ENCODE assay signal across 10 mouse cellular contexts in the genomic region with DNA sequence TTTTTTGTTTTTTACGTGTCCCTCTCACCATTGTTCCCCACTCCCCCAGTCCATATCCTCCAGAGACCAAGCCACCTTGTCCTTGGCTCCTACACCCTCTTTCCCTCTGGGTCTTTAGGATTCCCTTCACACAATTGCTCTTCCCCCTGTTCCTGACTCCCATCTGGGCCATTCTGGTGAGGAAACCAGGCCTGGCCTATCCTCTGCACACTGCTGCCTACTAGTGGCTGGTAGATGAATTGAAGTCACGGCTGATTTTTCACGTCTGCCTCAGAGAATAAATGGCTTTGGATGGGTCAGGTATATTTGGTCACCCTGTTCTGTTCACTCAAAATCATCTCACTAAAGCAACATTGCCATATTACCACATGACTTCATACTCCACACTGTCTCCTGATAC. TPM values are rescaled to one million over a fixed set of nuclear protein-coding genes. Genes with fewer than 3 reads are reported as not detected.
A peak's percentile ranks its signal among the peaks of the same experiment; 100 is the strongest.
DNase-seq lines count a peak whose midpoint lies in the region; ATAC-seq and TF ChIP-seq lines count a peak whose summit lies in the region.
"Had no signal": no experiment of that assay in that cellular context is flagged by ENCODE, and none has a peak within 500 bp of the region (broad histone marks: within the 10 kb centered on the region; RNA-seq: fewer than 3 reads in every experiment).

No protein-coding gene starts in this region.

- ATAC-seq in cerebellum, adult (ENCODE audit: insufficient number of reproducible peaks, low FRiP score, low TSS enrichment) = no peak
- ATAC-seq in midbrain, embryonic 15.5 days (replicated peaks) = no peak
- peak; percentile 9; the same call in 1 of the 2 replicates for ATAC-seq in liver, postnatal 0 days

- 0 out of 2 replicates have a peak, but pooled peaks cover 3% of the 10 kb centered on the region for H3K4me1 ChIP-seq in cerebellum, adult 2 months (ENCODE audit: control insufficient read depth, insufficient read depth, low read length)
- H3K4me1 ChIP-seq in midbrain, embryonic 10.5 days = peaks cover 35% of the 10 kb centered on the region
- H3K4me1 ChIP-seq in midbrain, embryonic 15.5 days = peaks cover 14% of the 10 kb centered on the region
- H3K4me1 ChIP-seq in liver, postnatal 0 days (ENCODE audit: insufficient read depth) = no peaks in the 10 kb centered on the region

- no peak overlapping the region for H3K4me2 ChIP-seq in midbrain, embryonic 15.5 days
- H3K4me2 ChIP-seq in liver, postnatal 0 days (ENCODE audit: low read depth, low read length) = no peak overlapping the region
- H3K4me2 ChIP-seq: hindbrain, embryonic 15.5 days; neural tube, embryonic 13.5 days had no signal

- TF ChIP-seq POLR2A in cerebellum, adult 2 months (IDR thresholded peaks at IDR 0.05; ENCODE audit: borderline replicate concordance, insufficient read depth, low read length) = no peak

- H3K27me3 ChIP-seq in cerebellum, adult 2 months (ENCODE audit: control insufficient read depth, insufficient read depth, low read length) = no peaks in the 10 kb centered on the region
- peaks cover 11% of the 10 kb centered on the region; the same call in 1 of the 2 replicates for H3K27me3 ChIP-seq in midbrain, embryonic 10.5 days (ENCODE audit: low read depth, poor library complexity, severe bottlenecking)
- no peaks in the 10 kb centered on the region for H3K27me3 ChIP-seq in midbrain, embryonic 15.5 days (replicated peaks)
- H3K27me3 ChIP-seq in liver, postnatal 0 days (ENCODE audit: insufficient read depth, low read length) = no peaks in the 10 kb centered on the region
- H3K27me3 ChIP-seq: hindbrain, embryonic 15.5 days; neural tube, embryonic 13.5 days had no signal

- H3K9ac ChIP-seq in midbrain, embryonic 15.5 days = no peak overlapping the region
- H3K9ac ChIP-seq in liver, postnatal 0 days (replicated peaks) = no peak overlapping the region
- H3K9ac ChIP-seq: hindbrain, embryonic 15.5 days; neural tube, embryonic 13.5 days had no signal

- TF ChIP-seq CTCF in cerebellum, adult 2 months (IDR thresholded peaks at IDR 0.05; ENCODE audit: borderline replicate concordance, insufficient read depth, low read depth, low read length) = peak; percentile 55
- TF ChIP-seq CTCF in liver, postnatal 0 days (IDR thresholded peaks at IDR 0.05; ENCODE audit: low read depth) = peak; percentile 97

- H3K4me3 ChIP-seq in cerebellum, adult 2 months (replicated peaks; ENCODE audit: insufficient read depth, low read depth, low read length) = no peak overlapping the region
- no peak overlapping the region for H3K4me3 ChIP-seq in midbrain, embryonic 10.5 days
- no peak overlapping the region for H3K4me3 ChIP-seq in midbrain, embryonic 15.5 days
- H3K4me3 ChIP-seq in liver, postnatal 0 days (ENCODE audit: low read depth, low read length) = no peak overlapping the region
- H3K4me3 ChIP-seq: hindbrain, embryonic 15.5 days; neural tube, embryonic 13.5 days had no signal

- TF ChIP-seq EP300 in liver, postnatal 0 days (IDR thresholded peaks at IDR 0.05; ENCODE audit: low read depth) = no peak

- H3K9me3 ChIP-seq in midbrain, embryonic 10.5 days (replicated peaks) = no peaks in the 10 kb centered on the region
- no peaks in the 10 kb centered on the region for H3K9me3 ChIP-seq in midbrain, embryonic 15.5 days
- H3K9me3 ChIP-seq in liver, postnatal 0 days (ENCODE audit: low read length) = no peaks in the 10 kb centered on the region
- H3K9me3 ChIP-seq: hindbrain, embryonic 15.5 days; neural tube, embryonic 13.5 days had no signal

- no peak overlapping the region for H3K27ac ChIP-seq in cerebellum, adult 2 months (ENCODE audit: insufficient read depth, low read length)
- H3K27ac ChIP-seq in midbrain, embryonic 10.5 days (replicated peaks) = no peak overlapping the region
- no peak overlapping the region for H3K27ac ChIP-seq in midbrain, embryonic 15.5 days
- no peak overlapping the region for H3K27ac ChIP-seq in liver, postnatal 0 days (ENCODE audit: low read depth)
- H3K27ac ChIP-seq: hindbrain, embryonic 15.5 days; neural tube, embryonic 13.5 days had no signal

- peak; percentile 28 to 35 for DNase-seq in cerebellum, adult 2 months
- DNase-seq in midbrain, embryonic 10.5 days (ENCODE audit: low spot score) = peak; percentile 57
- peak; percentile 78 for DNase-seq in embryo, embryonic 10 days (ENCODE audit: low spot score)
- DNase-seq in liver, postnatal 0 days = peak; percentile 57
- DNase-seq in thymus, postnatal 25 days = peak; percentile 55
- DNase-seq in gastrocnemius, postnatal 25 days = no peak

- H3K36me3 ChIP-seq in midbrain, embryonic 10.5 days = peaks cover 30% of the 10 kb centered on the region
- peaks cover 3% of the 10 kb centered on the region; the same call in 1 of the 2 replicates for H3K36me3 ChIP-seq in midbrain, embryonic 15.5 days (replicated peaks)
- peaks cover 28% of the 10 kb centered on the region for H3K36me3 ChIP-seq in liver, postnatal 0 days (replicated peaks; ENCODE audit: insufficient read depth, low read length)

- WGBS in cerebellum, adult 2 months = 58% methylated on average over 3 of the region's 3 CpGs
- 51% methylated on average over 3 of the region's 3 CpGs for WGBS in midbrain, embryonic 10.5 days
- 49% methylated on average over 3 of the region's 3 CpGs for WGBS in midbrain, embryonic 15.5 days
- 48% methylated on average over 3 of the region's 3 CpGs for WGBS in liver, postnatal 0 days (ENCODE audit: insufficient replicate concordance)

RNA-seq across cellular contexts. Expression of a gene that starts 31.6 kb away (rescaled TPM):
- 121 and 125 TPM in 2 replicates for polyA plus RNA-seq in cerebellum, adult 2 months (2012; rRNA removed)
- 212 and 273 TPM in 2 replicates for polyA plus RNA-seq in midbrain, embryonic 10.5 days (2016; fragmentation: Nextera tagmentation; extraction: Ambion mirVana)
- 96.1 and 97.6 TPM in 2 replicates for polyA plus RNA-seq in midbrain, embryonic 15.5 days (2015; fragmentation: Nextera tagmentation; extraction: Ambion mirVana)
- polyA plus RNA-seq in liver, postnatal 0 days (2015; fragmentation: Nextera tagmentation; extraction: Ambion mirVana) = 25.4 and 29.6 TPM in 2 replicates
- 1 to 10 TPM; 4.0 to 5.5 TPM for total RNA-seq in gastrocnemius, postnatal 25 days (2021)

RNA-seq across cellular contexts. Expression of a gene that starts 33.9 kb away (rescaled TPM):
- polyA plus RNA-seq in cerebellum, adult 2 months (2012; rRNA removed) = 6.4 and 10.0 TPM in 2 replicates
- polyA plus RNA-seq in midbrain, embryonic 10.5 days (2016; fragmentation: Nextera tagmentation; extraction: Ambion mirVana) = 13.1 and 13.3 TPM in 2 replicates
- polyA plus RNA-seq in midbrain, embryonic 15.5 days (2015; fragmentation: Nextera tagmentation; extraction: Ambion mirVana) = 7.1 and 7.7 TPM in 2 replicates
- polyA plus RNA-seq in liver, postnatal 0 days (2015; fragmentation: Nextera tagmentation; extraction: Ambion mirVana) = 1.8 and 2.1 TPM in 2 replicates
- 10 to 100 TPM; 16.3 to 17.5 TPM for total RNA-seq in gastrocnemius, postnatal 25 days (2021)

RNA-seq across cellular contexts. Expression of a gene that starts 49.7 kb away (rescaled TPM):
- 0.22 and 0.28 TPM in 2 replicates for polyA plus RNA-seq in cerebellum, adult 2 months (2012; rRNA removed)
- 8.2 and 9.7 TPM in 2 replicates for polyA plus RNA-seq in midbrain, embryonic 10.5 days (2016; fragmentation: Nextera tagmentation; extraction: Ambion mirVana)
- 1.3 and 1.4 TPM in 2 replicates for polyA plus RNA-seq in midbrain, embryonic 15.5 days (2015; fragmentation: Nextera tagmentation; extraction: Ambion mirVana)
- polyA plus RNA-seq in liver, postnatal 0 days (2015; fragmentation: Nextera tagmentation; extraction: Ambion mirVana) = 125 and 144 TPM in 2 replicates
- not detected for total RNA-seq in gastrocnemius, postnatal 25 days (2021)

RNA-seq across cellular contexts. Expression of a gene that starts 55.0 kb away (rescaled TPM):
- polyA plus RNA-seq in cerebellum, adult 2 months (2012; rRNA removed) = 25.7 and 26.4 TPM in 2 replicates
- polyA plus RNA-seq in midbrain, embryonic 10.5 days (2016; fragmentation: Nextera tagmentation; extraction: Ambion mirVana) = 152 and 156 TPM in 2 replicates
- 237 and 238 TPM in 2 replicates for polyA plus RNA-seq in midbrain, embryonic 15.5 days (2015; fragmentation: Nextera tagmentation; extraction: Ambion mirVana)
- 54.8 and 61.3 TPM in 2 replicates for polyA plus RNA-seq in liver, postnatal 0 days (2015; fragmentation: Nextera tagmentation; extraction: Ambion mirVana)
- total RNA-seq in gastrocnemius, postnatal 25 days (2021) = 10 to 100 TPM; 13.9 to 17.4 TPM

Comparison
In these comparisons a context has a peak if more than half of its experiments do, and no peak if none do; other contexts are left out.
1. RNA of a gene that starts 49.7 kb away (polyA plus RNA-seq): 125 to 144 TPM in liver, postnatal 0 days; 8.2 to 9.7 TPM in midbrain, embryonic 10.5 days, 1.3 to 1.4 TPM in midbrain, embryonic 15.5 days and 0.22 to 0.28 TPM in cerebellum, adult 2 months; every median in the first group is over 10 times any median in the second.